Mouse (Mus musculus) heart, embryonic 13.5 days (tissue): ENCODE measurements around the gene Igf2bp2. TPM values are rescaled to one million over a fixed set of nuclear protein-coding genes. Genes with fewer than 3 reads are reported as not detected.

Experiments
- ATAC-seq: fragments of 200-750 bp; cut with Nextera tagmentation; 2 replicates; pipeline ENCODE4 v1.8.0; 2017; ENCODE audit warnings: moderate TSS enrichment; ENCODE audit not compliant: insufficient number of reproducible peaks, low FRiP score, low TSS enrichment; ENCODE audit errors: extremely low read depth
- H3K27ac ChIP-seq: fragments of 300-500 bp; sonication (generic); replicated peaks from 2 replicates; pipeline ENCODE4 v1.5.1; 2015; ENCODE audit warnings: moderate library complexity, mild to moderate bottlenecking, inconsistent platforms
- H3K27me3 ChIP-seq: fragments of 300-500 bp; sonication (generic); replicated peaks from 2 replicates; pipeline ENCODE4 v1.6.1; 2015; ENCODE audit warnings: mild to moderate bottlenecking, inconsistent platforms
- H3K36me3 ChIP-seq: fragments of 300-500 bp; sonication (generic); 2 replicates; pipeline ENCODE4 v1.6.1; 2015; ENCODE audit warnings: mild to moderate bottlenecking, inconsistent platforms
- H3K4me1 ChIP-seq: fragments of 300-500 bp; sonication (generic); 2 replicates; pipeline ENCODE4 v1.6.1; 2015; ENCODE audit warnings: inconsistent platforms
- H3K4me2 ChIP-seq: fragments of 300-500 bp; sonication (generic); 2 replicates; pipeline ENCODE4 v1.6.1; 2015; ENCODE audit warnings: inconsistent platforms, mild to moderate bottlenecking, moderate library complexity
- H3K4me3 ChIP-seq: fragments of 300-500 bp; sonication (generic); 2 replicates; pipeline ENCODE4 v1.5.1; 2015; ENCODE audit warnings: moderate library complexity, mild to moderate bottlenecking, inconsistent platforms
- H3K9ac ChIP-seq: fragments of 300-500 bp; sonication (generic); 2 replicates; pipeline ENCODE4 v1.6.1; 2015; ENCODE audit warnings: inconsistent platforms, mild to moderate bottlenecking, moderate library complexity
- H3K9me3 ChIP-seq: fragments of 300-500 bp; sonication (generic); 2 replicates; pipeline ENCODE4 v1.6.1; 2016; ENCODE audit warnings: inconsistent platforms
- WGBS: fragments of 180-500 bp; shearing (Covaris S2); methylation state at CpG from one replicate; pipeline ENCODE4 v1.1.7; 2015; ENCODE audit warnings: mixed read lengths; 5-methylcytosine and 5-hydroxymethylcytosine counted together
- polyA plus RNA-seq: library from polyadenylated mRNA; unstranded; fragments of >200 nt; fragmentation: Nextera tagmentation; extraction: Ambion mirVana; gene quantifications from 2 replicates; pipeline ENCODE4 v1.2.1, GENCODE M21; 2015

Igf2bp2 gene
- polyA plus RNA-seq, 1 experiment from 2014 or later: 53.2 TPM

DNA sequence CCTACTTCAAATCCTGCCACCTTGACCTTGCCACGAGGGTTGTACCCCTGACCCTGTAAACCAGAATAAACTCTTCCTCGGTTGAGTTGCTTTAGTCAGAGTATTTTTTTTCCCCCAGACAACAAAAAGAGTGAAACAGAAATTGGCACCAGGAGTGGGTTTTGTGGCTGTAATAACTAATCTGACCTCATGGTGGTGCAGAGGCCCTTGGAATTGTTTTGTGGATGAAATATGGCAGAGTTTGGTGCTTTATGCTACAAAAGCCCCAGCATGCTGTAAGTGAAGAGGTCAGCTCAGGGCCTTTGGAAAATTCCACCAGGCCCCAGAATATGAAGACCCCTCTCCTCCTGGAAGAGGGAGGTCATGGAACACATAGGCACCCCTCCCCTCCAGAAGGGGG, 63.0 kb downstream of the Igf2bp2 start:
- ATAC-seq: no peak
- no peak overlapping the region for H3K4me2 ChIP-seq
- 72% methylated on average over 2 of the region's 2 CpGs for WGBS

DNA sequence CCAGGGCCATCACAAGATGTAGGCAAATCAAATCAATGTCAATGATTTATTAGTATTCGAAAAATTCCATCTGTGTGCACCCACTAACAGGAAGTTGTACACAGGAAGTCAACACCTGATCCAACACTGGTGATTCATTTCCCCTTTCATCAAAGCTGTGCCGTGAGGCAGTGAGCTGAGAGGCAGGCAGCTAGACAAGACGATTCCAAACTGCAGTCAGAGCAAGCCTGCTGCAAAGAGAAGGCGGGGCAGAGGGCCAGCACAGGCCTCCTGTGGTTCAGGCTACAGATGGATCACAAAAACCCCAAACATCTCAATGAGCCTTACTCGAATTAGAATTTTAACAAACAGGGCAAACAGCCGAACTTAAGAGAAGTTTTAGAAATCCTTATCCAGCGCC, 65.4 kb downstream of the Igf2bp2 start:
- Histone ChIP-seq H3K9ac (no peak overlapping the region), H3K36me3 (peaks cover 12% of the 10 kb centered on the region), H3K4me1 (peaks cover 17% of the 10 kb centered on the region), H3K9me3 (no peaks in the 10 kb centered on the region), H3K27ac (0 out of 2 replicates have a peak overlapping the region, but pooled peaks have one; percentile 20), H3K27me3 (no peaks in the 10 kb centered on the region), H3K4me2 (no peak overlapping the region), H3K4me3 (no peak overlapping the region)
- no peak for ATAC-seq
- 60% methylated on average over 7 of the region's 7 CpGs for WGBS

More for the DNA sequence above, 63.0 kb downstream of the Igf2bp2 start:
- Histone ChIP-seq H3K9me3 (no peaks in the 10 kb centered on the region), H3K4me1 (peaks cover 21% of the 10 kb centered on the region), H3K4me3 (no peak overlapping the region), H3K9ac (no peak overlapping the region), H3K36me3 (peaks cover 12% of the 10 kb centered on the region), H3K27ac (no peak overlapping the region), H3K27me3 (no peaks in the 10 kb centered on the region)

DNA sequence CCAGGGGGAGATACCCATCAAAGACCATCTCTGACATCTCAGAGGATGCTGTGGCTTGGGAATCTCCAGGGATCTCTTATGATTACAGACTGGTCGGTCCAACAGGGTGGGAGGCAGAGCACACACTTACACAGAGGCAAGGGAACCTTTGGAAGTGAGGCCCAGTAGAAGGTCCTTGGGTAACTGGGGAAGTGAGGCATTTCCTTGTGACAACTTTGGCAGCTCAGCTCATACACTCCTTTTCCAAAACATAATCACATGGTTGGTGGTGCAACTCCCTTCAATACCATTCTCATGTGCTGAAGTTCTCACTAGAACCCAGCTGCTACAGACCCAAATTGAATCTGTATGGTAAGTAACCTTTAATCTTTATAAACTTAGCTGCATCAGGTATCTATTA, 67.3 kb downstream of the Igf2bp2 start:
- Histone ChIP-seq H3K4me3 (no peak overlapping the region), H3K36me3 (peaks cover 4% of the 10 kb centered on the region), H3K27me3 (no peaks in the 10 kb centered on the region), H3K27ac (no peak overlapping the region), H3K9me3 (no peaks in the 10 kb centered on the region), H3K4me1 (peaks cover 17% of the 10 kb centered on the region), H3K9ac (no peak overlapping the region), H3K4me2 (no peak overlapping the region)
- WGBS: 63% methylated on average over 1 of the region's 1 CpGs
- no peak for ATAC-seq

DNA sequence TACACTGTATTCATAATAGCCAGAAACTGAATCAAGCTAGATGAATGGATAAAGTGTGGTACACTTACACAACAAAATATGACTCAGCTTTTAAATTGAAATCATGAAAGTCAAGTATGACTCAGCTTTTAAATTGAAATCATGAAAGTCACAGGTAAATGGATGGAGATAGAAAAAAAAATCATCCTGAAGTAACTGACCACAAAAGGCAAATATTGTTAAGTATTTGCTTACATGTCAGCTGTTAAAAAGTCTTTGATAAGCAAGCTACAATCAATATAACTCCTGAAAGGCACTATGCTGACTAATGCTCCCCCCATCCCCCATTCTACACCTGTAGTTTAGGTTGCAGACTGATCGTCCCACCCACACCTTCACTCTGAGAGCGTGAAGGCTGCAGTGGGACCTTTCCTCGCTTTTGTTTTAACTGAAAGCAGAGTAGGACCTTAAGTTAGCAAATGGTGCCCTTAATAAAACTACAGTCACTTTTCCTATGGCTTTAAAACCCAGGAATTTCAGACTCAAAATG, 71.8 kb downstream of the Igf2bp2 start:
- 78% methylated on average over 3 of the region's 3 CpGs for WGBS
- H3K4me1 ChIP-seq: peaks cover 8% of the 10 kb centered on the region

DNA sequence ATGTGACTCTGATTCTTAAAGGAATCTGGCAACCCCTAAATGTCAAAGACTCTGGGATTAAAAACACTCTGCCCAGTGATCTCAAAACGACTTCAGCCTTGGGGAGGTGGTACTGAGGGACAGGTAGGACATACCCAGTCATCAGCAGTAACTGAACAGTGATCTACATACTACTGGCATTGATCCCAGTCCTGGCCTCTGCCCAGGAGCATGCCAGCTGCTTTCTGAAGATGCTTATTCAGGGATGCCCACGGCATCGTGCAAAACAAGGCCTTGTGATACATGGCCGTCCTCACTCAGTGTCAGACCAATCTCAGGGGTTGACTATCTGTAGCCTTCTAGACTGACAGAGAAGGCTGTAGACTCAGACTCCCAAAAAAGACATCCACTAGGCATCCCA, 77.7 kb downstream of the Igf2bp2 start:
- no peaks in the 10 kb centered on the region for H3K9me3 ChIP-seq
- WGBS: 82% methylated on average over 4 of the region's 4 CpGs
- peaks cover 69% of the 10 kb centered on the region for H3K36me3 ChIP-seq

More for the DNA sequence above, 71.8 kb downstream of the Igf2bp2 start:
- no peak overlapping the region for H3K4me2 ChIP-seq
- no peak for ATAC-seq
- H3K9ac ChIP-seq: no peak overlapping the region
- H3K27ac ChIP-seq: no peak overlapping the region
- H3K4me3 ChIP-seq: no peak overlapping the region
- peaks cover 22% of the 10 kb centered on the region for H3K36me3 ChIP-seq
- no peaks in the 10 kb centered on the region for H3K9me3 ChIP-seq
- no peaks in the 10 kb centered on the region for H3K27me3 ChIP-seq

DNA sequence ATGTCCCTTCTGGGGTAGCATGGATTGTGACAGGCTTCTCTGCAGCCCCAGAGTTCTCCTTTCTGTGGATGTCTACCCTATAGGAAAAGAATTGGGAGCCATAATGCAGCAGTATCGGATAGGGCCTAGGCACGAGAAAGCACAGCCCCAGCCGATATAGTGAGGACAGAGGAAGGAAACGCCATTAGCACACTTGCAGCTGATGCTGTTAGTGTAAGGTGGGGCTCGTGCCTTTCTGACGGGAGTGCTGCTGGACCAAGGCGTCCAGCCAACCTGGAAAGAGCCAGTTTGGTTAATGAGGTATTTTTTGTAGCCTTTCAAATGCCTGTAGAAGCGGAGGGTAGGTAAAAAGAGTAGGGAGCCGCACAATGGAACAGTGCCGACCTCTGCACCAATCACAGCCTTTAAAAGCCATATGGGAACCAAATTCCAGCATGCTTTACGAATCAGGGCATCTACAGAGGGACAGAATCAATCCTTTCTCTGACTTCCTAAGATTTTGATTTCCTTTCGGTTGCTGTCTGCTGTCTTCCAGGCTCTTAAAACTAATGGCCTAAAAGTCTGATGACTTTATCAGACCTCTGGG, 82.9 kb downstream of the Igf2bp2 start:
- Histone ChIP-seq H3K9me3 (no peaks in the 10 kb centered on the region), H3K4me3 (no peak overlapping the region), H3K27ac (no peak overlapping the region), H3K4me1 (peaks cover 9% of the 10 kb centered on the region; the same call in 1 of the 2 replicates), H3K4me2 (no peak overlapping the region), H3K36me3 (peaks cover 88% of the 10 kb centered on the region), H3K27me3 (no peaks in the 10 kb centered on the region), H3K9ac (no peak overlapping the region)
- 81% methylated on average over 12 of the region's 12 CpGs for WGBS
- ATAC-seq: no peak

More for the DNA sequence above, 77.7 kb downstream of the Igf2bp2 start:
- H3K27ac ChIP-seq: no peak overlapping the region
- no peak for ATAC-seq
- no peaks in the 10 kb centered on the region for H3K4me1 ChIP-seq
- no peak overlapping the region for H3K9ac ChIP-seq
- H3K4me3 ChIP-seq: no peak overlapping the region
- no peak overlapping the region for H3K4me2 ChIP-seq
- no peaks in the 10 kb centered on the region for H3K27me3 ChIP-seq

DNA sequence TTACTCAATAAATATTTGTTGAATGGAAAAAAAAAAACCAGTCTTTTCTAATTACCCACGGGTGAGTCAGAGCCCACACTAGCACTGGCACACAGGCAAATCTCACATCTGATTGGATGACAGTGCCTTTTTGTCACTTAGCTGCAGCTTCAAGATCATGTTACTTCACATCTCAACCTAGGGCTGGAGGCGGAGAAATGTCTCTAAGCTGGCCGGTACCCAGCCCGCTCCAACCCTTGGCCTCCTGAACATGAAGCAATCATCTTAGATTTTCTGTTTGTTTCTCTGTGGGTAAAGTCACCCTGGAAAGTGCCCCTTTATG, 86.5 kb downstream of the Igf2bp2 start:
- 53% methylated on average over 4 of the region's 4 CpGs for WGBS
- ATAC-seq: no peak
- Histone ChIP-seq H3K36me3 (peaks cover 97% of the 10 kb centered on the region), H3K4me1 (peaks cover 9% of the 10 kb centered on the region; the same call in 1 of the 2 replicates), H3K27me3 (no peaks in the 10 kb centered on the region), H3K27ac (no peak overlapping the region), H3K4me3 (no peak overlapping the region), H3K4me2 (no peak overlapping the region), H3K9me3 (no peaks in the 10 kb centered on the region), H3K9ac (no peak overlapping the region)

DNA sequence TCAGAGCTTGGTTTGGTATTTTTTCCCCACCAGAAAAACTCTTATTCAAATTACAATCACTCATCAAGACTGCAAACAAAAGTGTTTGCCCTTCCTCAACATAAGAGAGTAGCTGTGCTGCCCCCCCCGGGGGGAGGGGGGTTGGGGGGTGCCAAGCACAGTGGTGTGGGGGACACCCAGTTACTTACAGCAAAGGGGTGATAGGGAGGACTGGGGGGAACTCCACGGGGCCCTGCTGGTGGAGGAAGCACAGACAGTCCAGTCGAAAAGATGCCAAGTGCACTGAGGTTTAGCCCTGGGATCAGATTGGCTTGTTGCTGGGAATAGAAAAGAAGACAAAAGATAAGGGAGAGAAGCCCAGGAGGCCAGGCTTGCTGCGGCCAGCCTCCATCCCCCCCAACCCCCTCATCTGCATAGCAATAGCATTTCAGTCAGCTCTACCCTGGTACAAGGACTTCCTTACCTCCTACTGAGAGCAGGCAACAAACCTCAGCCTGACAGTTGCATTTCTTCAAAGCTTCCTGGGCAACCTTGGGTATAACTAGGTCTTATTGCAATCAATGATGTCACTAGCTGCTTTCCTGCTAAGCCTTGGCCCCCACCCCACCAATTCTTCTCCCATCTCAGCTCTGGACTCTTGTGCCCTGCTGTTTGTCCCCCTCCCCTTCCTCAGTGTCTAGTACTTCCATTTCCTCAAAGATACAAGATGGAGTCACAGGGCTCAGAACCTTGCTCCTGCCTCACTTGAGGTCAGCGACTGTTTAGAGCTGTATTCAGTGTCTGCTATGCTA, 87.1 kb downstream of the Igf2bp2 start:
- Histone ChIP-seq H3K4me3 (no peak overlapping the region), H3K36me3 (peaks cover 97% of the 10 kb centered on the region), H3K4me1 (peaks cover 9% of the 10 kb centered on the region; the same call in 1 of the 2 replicates), H3K4me2 (no peak overlapping the region), H3K27me3 (no peaks in the 10 kb centered on the region), H3K27ac (no peak overlapping the region), H3K9ac (no peak overlapping the region), H3K9me3 (no peaks in the 10 kb centered on the region)
- 28% methylated on average over 5 of the region's 5 CpGs for WGBS
- ATAC-seq: no peak

DNA sequence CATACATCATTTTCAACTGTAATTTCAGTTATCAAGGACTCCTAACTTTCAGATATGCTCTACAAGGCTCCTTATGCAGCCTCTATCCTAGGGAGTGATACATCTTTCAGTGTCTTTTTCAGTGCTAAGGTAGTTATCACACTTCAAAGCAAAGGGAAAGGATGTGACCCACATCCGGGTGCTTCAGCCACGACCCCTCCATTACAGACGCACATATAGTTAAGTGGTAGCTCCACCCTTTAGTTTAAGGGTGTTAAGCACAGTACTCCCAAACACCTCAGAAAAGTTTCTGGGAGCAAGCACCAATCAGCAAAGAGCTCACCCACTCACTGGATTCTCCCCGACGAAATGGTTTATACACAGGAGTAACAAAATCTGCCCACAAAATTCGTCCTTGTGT, 88.0 kb downstream of the Igf2bp2 start:
- ATAC-seq: no peak
- Histone ChIP-seq H3K9ac (no peak overlapping the region), H3K36me3 (peaks cover 97% of the 10 kb centered on the region), H3K4me1 (peaks cover 9% of the 10 kb centered on the region; the same call in 1 of the 2 replicates), H3K27ac (no peak overlapping the region), H3K9me3 (no peaks in the 10 kb centered on the region), H3K4me2 (no peak overlapping the region), H3K27me3 (no peaks in the 10 kb centered on the region), H3K4me3 (no peak overlapping the region)
- 76% methylated on average over 6 of the region's 6 CpGs for WGBS

DNA sequence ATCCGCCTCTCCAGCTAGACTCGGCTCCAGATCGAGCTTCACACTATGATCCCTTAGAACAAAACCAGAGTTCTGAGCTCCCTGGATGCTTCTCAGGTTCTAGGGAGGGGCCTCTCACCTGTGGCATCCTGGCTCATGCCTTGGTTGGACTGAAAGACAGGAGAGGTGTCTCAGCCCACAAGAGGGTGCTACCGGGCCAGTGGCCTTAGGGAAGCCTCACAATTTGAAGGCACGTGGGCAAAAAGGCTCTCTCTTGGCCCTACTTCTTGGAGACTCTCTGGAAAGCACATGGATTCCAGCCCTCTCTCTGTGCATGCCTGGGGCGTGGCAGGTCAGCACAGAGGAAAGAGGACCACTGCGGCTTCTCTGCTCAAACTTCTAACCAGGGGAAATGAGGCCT, 91.7 kb downstream of the Igf2bp2 start:
- Histone ChIP-seq H3K4me1 (peaks cover 6% of the 10 kb centered on the region; the same call in 1 of the 2 replicates), H3K27ac (no peak overlapping the region), H3K4me2 (no peak overlapping the region), H3K27me3 (no peaks in the 10 kb centered on the region), H3K36me3 (peaks cover 97% of the 10 kb centered on the region), H3K9me3 (no peaks in the 10 kb centered on the region), H3K4me3 (no peak overlapping the region), H3K9ac (no peak overlapping the region)
- no peak for ATAC-seq
- WGBS: 74% methylated on average over 7 of the region's 7 CpGs

DNA sequence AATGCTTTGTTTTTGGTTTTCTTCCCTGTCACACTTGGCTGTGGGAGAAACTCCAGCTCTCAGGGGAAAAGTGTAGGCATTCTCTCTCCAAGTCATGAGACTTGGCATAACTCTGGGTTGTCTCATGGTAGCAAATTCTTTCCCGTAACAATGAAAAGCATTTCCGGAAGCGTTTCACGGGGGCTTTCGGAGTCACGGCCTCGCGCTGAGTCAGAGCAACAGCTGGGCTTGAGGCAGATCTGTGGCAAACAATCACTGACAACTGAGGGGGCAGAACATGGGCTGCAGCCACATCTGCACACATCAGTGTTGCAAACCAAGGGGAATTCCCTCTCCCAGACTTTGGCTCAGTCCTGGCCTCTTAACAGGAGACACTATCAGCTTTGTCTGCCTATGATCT, 95.7 kb downstream of the Igf2bp2 start:
- Histone ChIP-seq H3K4me1 (no peaks in the 10 kb centered on the region), H3K27ac (no peak overlapping the region), H3K27me3 (no peaks in the 10 kb centered on the region), H3K4me3 (no peak overlapping the region), H3K9me3 (no peaks in the 10 kb centered on the region), H3K36me3 (peaks cover 99% of the 10 kb centered on the region), H3K4me2 (no peak overlapping the region), H3K9ac (no peak overlapping the region)
- 77% methylated on average over 8 of the region's 8 CpGs for WGBS
- ATAC-seq: no peak

DNA sequence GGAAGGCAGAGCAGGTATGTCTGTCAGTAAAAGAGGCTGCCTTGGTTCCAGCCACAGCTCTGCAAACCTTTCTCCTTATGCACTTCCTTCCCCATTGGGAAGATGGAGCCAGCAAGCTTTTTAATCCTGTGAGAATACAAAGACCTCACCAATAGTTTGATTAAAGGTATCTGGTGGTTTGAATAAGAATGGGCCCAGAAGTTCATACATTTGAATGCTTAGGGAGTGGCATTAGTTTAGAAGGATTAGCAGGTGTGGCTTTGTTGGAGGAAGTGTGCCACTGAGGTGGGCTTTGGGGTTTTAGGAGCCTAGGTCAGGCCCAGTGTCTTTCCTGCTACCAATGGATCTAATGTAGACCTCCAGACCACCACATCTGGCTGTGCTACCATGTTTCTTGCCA, 97.6 kb downstream of the Igf2bp2 start:
- H3K27ac ChIP-seq: no peak overlapping the region
- peaks cover 99% of the 10 kb centered on the region for H3K36me3 ChIP-seq
- no peak for ATAC-seq
- H3K9me3 ChIP-seq: no peaks in the 10 kb centered on the region
- H3K4me3 ChIP-seq: no peak overlapping the region
- H3K9ac ChIP-seq: no peak overlapping the region
- H3K27me3 ChIP-seq: no peaks in the 10 kb centered on the region
- no peaks in the 10 kb centered on the region for H3K4me1 ChIP-seq
- no peak overlapping the region for H3K4me2 ChIP-seq
